Mouse (Mus musculus) heart, embryonic 14.5 days (tissue): ENCODE measurements around the gene Tgfbr3. TPM values are rescaled to one million over a fixed set of nuclear protein-coding genes. Genes with fewer than 3 reads are reported as not detected.

Source experiments
- ATAC-seq: fragments of 200-750 bp; cut with Nextera tagmentation; 2 replicates; pipeline ENCODE4 v1.8.0; 2017; ENCODE audit warnings: low read depth, moderate TSS enrichment; ENCODE audit not compliant: insufficient number of reproducible peaks, insufficient read depth, low FRiP score
- H3K27ac ChIP-seq, 2 experiments: fragments of 200-500 bp in 1 of 2; fragments of 300-500 bp in 1 of 2; sonication (generic) in 1 of 2; replicated peaks in 1 of 2; 2 replicates each; pipeline ENCODE4 v1.5.1; 2012 to 2014; ENCODE audit warnings: low read depth in 2 of 2, low read length in 2 of 2, control low read depth in 1 of 2, mild to moderate bottlenecking in 1 of 2, mixed read lengths in 1 of 2; ENCODE audit not compliant: control insufficient read depth in 1 of 2, insufficient read depth in 1 of 2
- H3K27me3 ChIP-seq: fragments of 300-500 bp; sonication (generic); 2 replicates; pipeline ENCODE4 v1.6.1; 2014; ENCODE audit warnings: mild to moderate bottlenecking, low read length, control low read depth; ENCODE audit not compliant: control insufficient read depth, insufficient read depth
- H3K36me3 ChIP-seq: fragments of 300-500 bp; sonication (generic); 2 replicates; pipeline ENCODE4 v1.6.1; 2014; ENCODE audit warnings: mild to moderate bottlenecking, control low read depth, low read length, mixed read lengths; ENCODE audit not compliant: control insufficient read depth, insufficient read depth
- H3K4me1 ChIP-seq, 2 experiments: fragments of 200-500 bp in 1 of 2; fragments of 300-500 bp in 1 of 2; sonication (generic) in 1 of 2; 2 replicates each; pipeline ENCODE4 v1.6.1; 2012 to 2014; ENCODE audit warnings: low read length in 2 of 2, control low read depth in 1 of 2, mixed read lengths in 1 of 2; ENCODE audit not compliant: control insufficient read depth in 2 of 2, insufficient read depth in 2 of 2
- H3K4me2 ChIP-seq: fragments of 300-500 bp; sonication (generic); 2 replicates; pipeline ENCODE4 v1.6.1; 2014; ENCODE audit warnings: mild to moderate bottlenecking, low read length
- H3K4me3 ChIP-seq, 2 experiments: fragments of 200-500 bp in 1 of 2; fragments of 300-500 bp in 1 of 2; sonication (generic) in 1 of 2; 2 replicates each; pipeline ENCODE4 v1.5.1; 2012 to 2014; ENCODE audit warnings: low read length in 2 of 2, mild to moderate bottlenecking in 2 of 2, control low read depth in 1 of 2, low read depth in 1 of 2, moderate library complexity in 1 of 2; ENCODE audit not compliant: control insufficient read depth in 1 of 2, insufficient read depth in 1 of 2
- H3K9ac ChIP-seq: fragments of 300-500 bp; sonication (generic); 2 replicates; pipeline ENCODE4 v1.6.1; 2014; ENCODE audit warnings: mild to moderate bottlenecking, low read length
- H3K9me3 ChIP-seq: fragments of 300-500 bp; sonication (generic); 2 replicates; pipeline ENCODE4 v1.6.1; 2016; ENCODE audit warnings: low read length, control low read depth; ENCODE audit not compliant: control insufficient read depth
- WGBS: fragments of 180-500 bp; shearing (Covaris S2); extraction: QIAGEN DNeasy Blood & Tissue Kit; methylation state at CpG from one replicate; pipeline ENCODE4 v1.1.7; 2014; 5-methylcytosine and 5-hydroxymethylcytosine counted together
- polyA plus RNA-seq: library from polyadenylated mRNA; unstranded; fragments of >200 nt; fragmentation: Nextera tagmentation; extraction: Ambion mirVana; gene quantifications from 2 replicates; pipeline ENCODE4 v1.2.1, GENCODE M21; 2014

The Tgfbr3 gene
- polyA plus RNA-seq, 1 experiment from 2014 or later, result 24.1 TPM

- H3K27me3 ChIP-seq, result no peaks in the 10 kb centered on the region
- H3K9me3 ChIP-seq, result no peaks in the 10 kb centered on the region
- ATAC-seq, result no peak
- H3K36me3 ChIP-seq, result no peaks in the 10 kb centered on the region
- no peak overlapping the region for H3K9ac ChIP-seq
- no peak overlapping the region for H3K4me2 ChIP-seq
- no peak overlapping the region; a peak in 1 of 4 replicates for H3K27ac ChIP-seq
- no peak overlapping the region for H3K4me3 ChIP-seq
- peaks cover 32 to 55% of the 10 kb centered on the region in 2 experiments for H3K4me1 ChIP-seq
- WGBS, result 61% methylated on average over 5 of the region's 5 CpGs
Measured at GRCm38 (mm10) chr5:107236039-107236438, 53.4 kb downstream of the Tgfbr3 start.

GRCm38 (mm10) chr5:107233366-107234354, 55.8 kb downstream of the Tgfbr3 start:
- WGBS, result 34% methylated on average over 14 of the region's 14 CpGs
- Histone ChIP-seq H3K9me3 (no peaks in the 10 kb centered on the region), H3K36me3 (no peaks in the 10 kb centered on the region), H3K9ac (peak overlapping the region; percentile 56), H3K4me1 (peaks cover 35 to 51% of the 10 kb centered on the region in 2 experiments), H3K4me3 (no peak overlapping the region), H3K27me3 (no peaks in the 10 kb centered on the region), H3K4me2 (0 out of 2 replicates have a peak overlapping the region, but pooled peaks have one; percentile 8), H3K27ac (peak overlapping the region; percentile 79)
- no peak for ATAC-seq

- Histone ChIP-seq H3K9me3 (no peaks in the 10 kb centered on the region), H3K4me2 (no peak overlapping the region), H3K4me1 (peaks cover 18 to 29% of the 10 kb centered on the region in 2 experiments), H3K27ac (no peak overlapping the region), H3K27me3 (no peaks in the 10 kb centered on the region), H3K4me3 (no peak overlapping the region), H3K36me3 (no peaks in the 10 kb centered on the region), H3K9ac (no peak overlapping the region)
- 84% methylated on average over 6 of the region's 6 CpGs for WGBS
- no peak for ATAC-seq
Measured at GRCm38 (mm10) chr5:107230189-107230588, 59.2 kb downstream of the Tgfbr3 start.

GRCm38 (mm10) chr5:107229037-107229436, 60.4 kb downstream of the Tgfbr3 start:
- ATAC-seq, result no peak
- Histone ChIP-seq H3K4me1 (peaks cover 16 to 29% of the 10 kb centered on the region in 2 experiments), H3K4me2 (no peak overlapping the region), H3K27ac (no peak overlapping the region; a peak in 1 of 4 replicates), H3K4me3 (no peak overlapping the region), H3K9ac (no peak overlapping the region; the same call in 1 of the 2 replicates), H3K9me3 (no peaks in the 10 kb centered on the region), H3K27me3 (no peaks in the 10 kb centered on the region), H3K36me3 (no peaks in the 10 kb centered on the region)
- WGBS, result 66% methylated on average over 9 of the region's 9 CpGs

- Histone ChIP-seq H3K9me3 (no peaks in the 10 kb centered on the region), H3K27me3 (no peaks in the 10 kb centered on the region), H3K4me2 (no peak overlapping the region), H3K27ac (no peak overlapping the region), H3K36me3 (no peaks in the 10 kb centered on the region), H3K9ac (no peak overlapping the region), H3K4me3 (no peak overlapping the region), H3K4me1 (peaks cover 11 to 26% of the 10 kb centered on the region in 2 experiments)
- no peak for ATAC-seq
Measured at GRCm38 (mm10) chr5:107227580-107227979, 61.8 kb downstream of the Tgfbr3 start.

GRCm38 (mm10) chr5:107224820-107225417, 64.5 kb downstream of the Tgfbr3 start:
- no peak for ATAC-seq
- H3K27me3 ChIP-seq, result no peaks in the 10 kb centered on the region
- H3K4me3 ChIP-seq, result no peak overlapping the region
- H3K9me3 ChIP-seq, result no peaks in the 10 kb centered on the region
- 72% methylated on average over 7 of the region's 7 CpGs for WGBS
- H3K4me2 ChIP-seq, result no peak overlapping the region
- H3K36me3 ChIP-seq, result no peaks in the 10 kb centered on the region
- peaks cover 16 to 32% of the 10 kb centered on the region in 2 experiments for H3K4me1 ChIP-seq
- no peak overlapping the region for H3K27ac ChIP-seq
- no peak overlapping the region for H3K9ac ChIP-seq

- Histone ChIP-seq H3K27me3 (no peaks in the 10 kb centered on the region), H3K36me3 (no peaks in the 10 kb centered on the region), H3K4me2 (no peak overlapping the region), H3K9ac (0 out of 2 replicates have a peak overlapping the region, but pooled peaks have one; percentile 1), H3K9me3 (no peaks in the 10 kb centered on the region), H3K4me1 (peaks cover 17 to 32% of the 10 kb centered on the region in 2 experiments), H3K27ac (0 out of 4 replicates have a peak overlapping the region, but pooled peaks of 1 of the 2 experiments have one; percentile 38), H3K4me3 (no peak overlapping the region)
- no peak for ATAC-seq
- WGBS, result 18% methylated on average over 5 of the region's 5 CpGs
Measured at GRCm38 (mm10) chr5:107224151-107224550, 65.3 kb downstream of the Tgfbr3 start.
